Mouse (Mus musculus) heart, postnatal 0 days (tissue): ENCODE measurements at regions not wholly inside any gene's neighbourhood (a gene's known extent, or its start where the extent isn't known, plus 50 kb on each side); places are given as distances from the start of the nearest gene placed in this dataset.

ENCODE experiments used
- CTCF ChIP-seq: IDR thresholded peaks from 2 replicates; pipeline ENCODE4 v1.5.1; 2016; ENCODE audit warnings: antibody characterized with exemption, control low read depth, low read depth
- EP300 ChIP-seq: IDR thresholded peaks from 2 replicates; pipeline ENCODE4 v1.6.1; 2016; ENCODE audit warnings: antibody characterized with exemption, low read depth

- TF ChIP-seq CTCF, result no peak
- TF ChIP-seq EP300, result no peak
Observed at GRCm38 (mm10) chr3:119939091-119939490, 154.8 kb upstream of the Ptbp2 start.
